Mouse (Mus musculus): ENCODE results near the gene Abtb2. TPM values are rescaled to one million over a fixed set of nuclear protein-coding genes. Genes with fewer than 3 reads are reported as not detected.
A peak's percentile ranks its signal among the peaks of the same experiment; 100 is the strongest.
"Not testable (repeated sequence)": the region's sequence is repeated elsewhere in the genome, so short reads cannot be mapped to it uniquely, and the experiment has no call there.

The Abtb2 gene
- total and polyA plus RNA-seq, 3 experiments, result 0.12 to 0.13 TPM; not detected in 1

DNA sequence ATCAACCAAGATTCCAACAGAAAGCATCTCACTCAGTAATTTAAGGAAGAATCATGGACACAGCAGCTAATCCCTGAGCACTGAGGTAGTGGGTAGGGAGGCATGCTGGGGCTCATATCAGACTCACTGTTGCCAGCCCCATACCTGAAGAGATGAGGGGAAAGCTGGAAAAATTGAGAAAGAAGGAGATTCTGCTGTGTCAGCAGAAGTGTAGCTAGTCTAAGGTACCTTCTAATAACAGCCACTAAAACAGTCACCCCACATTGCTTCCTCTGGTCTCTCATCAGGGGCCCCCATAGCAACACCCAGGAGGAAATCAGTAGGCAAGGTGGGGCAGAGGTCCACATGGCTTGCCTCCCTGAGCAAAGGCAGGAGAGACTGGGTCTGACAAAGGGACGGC, 40.5 kb upstream of the Abtb2 start:
- DNase-seq (ENCODE audit: low read depth, low spot score), result no peak
- no peak for TF ChIP-seq MXI1 (IDR thresholded peaks at IDR 0.05; ENCODE audit: low read depth, low read length)
- peak; percentile 54; the same call in 1 of the 2 replicates for TF ChIP-seq MAFK (IDR thresholded peaks at IDR 0.05; ENCODE audit: borderline replicate concordance, low read depth, low read length)
- no peak overlapping the region for H3K4me3 ChIP-seq (ENCODE audit: control insufficient read depth in 1 of 2, insufficient read depth in 1 of 2, low read depth in 2 of 2, low read length in 2 of 2)
- no peaks in the 10 kb centered on the region for H3K4me1 ChIP-seq (ENCODE audit: control insufficient read depth in 1 of 2, insufficient read depth in 2 of 2, low read length in 2 of 2)
- no peaks in the 10 kb centered on the region for H3K79me2 ChIP-seq (ENCODE audit: control insufficient read depth, insufficient read depth, low read length, poor library complexity)
- no peak overlapping the region for H3K9ac ChIP-seq (ENCODE audit: control insufficient read depth, low read depth, low read length, poor library complexity, severe bottlenecking)
- H3K36me3 ChIP-seq (ENCODE audit: control insufficient read depth in 1 of 2, insufficient read depth in 2 of 2, low read length in 2 of 2), result no peaks in the 10 kb centered on the region
- no peaks in the 10 kb centered on the region for H3K9me3 ChIP-seq (replicated peaks; ENCODE audit: insufficient read depth, low read length)
- H3K27ac ChIP-seq (ENCODE audit: control insufficient read depth, low read depth, low read length), result no peak overlapping the region
- H3K27me3 ChIP-seq (ENCODE audit: control insufficient read depth in 1 of 2, insufficient read depth in 2 of 2, low read length in 2 of 2), result peaks cover 3% of the 10 kb centered on the region in 2 experiments

DNA sequence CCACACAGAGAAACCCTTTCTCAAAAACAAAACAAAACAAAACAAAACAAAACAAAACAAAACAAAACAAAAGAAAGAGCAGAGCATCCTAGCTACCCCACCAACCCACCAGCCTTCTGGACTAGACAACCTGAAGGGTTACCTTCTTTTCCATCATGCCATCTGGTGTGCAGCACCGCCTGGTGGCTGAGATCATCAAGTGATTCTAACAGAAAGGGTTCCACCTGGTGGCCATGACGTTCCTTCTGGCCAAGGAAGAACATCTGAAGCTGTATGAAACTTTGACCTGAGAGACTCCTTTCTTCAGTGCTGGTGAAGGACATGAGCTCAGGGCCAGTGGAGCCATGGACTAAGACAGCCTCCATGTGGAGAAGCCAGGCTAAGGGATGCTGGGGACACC, 19.0 kb upstream of the Abtb2 start:
- no peak overlapping the region for H3K9ac ChIP-seq (ENCODE audit: control insufficient read depth, low read depth, low read length, poor library complexity, severe bottlenecking)
- H3K9me3 ChIP-seq (replicated peaks; ENCODE audit: insufficient read depth, low read length), result no peaks in the 10 kb centered on the region
- no peaks in the 10 kb centered on the region for H3K4me1 ChIP-seq (ENCODE audit: control insufficient read depth in 1 of 2, insufficient read depth in 2 of 2, low read length in 2 of 2)
- DNase-seq (ENCODE audit: low read depth, low spot score), result peak; percentile 81
- no peak overlapping the region for H3K27ac ChIP-seq (ENCODE audit: control insufficient read depth, low read depth, low read length)
- peaks cover 3% of the 10 kb centered on the region in 2 experiments for H3K27me3 ChIP-seq (ENCODE audit: control insufficient read depth in 1 of 2, insufficient read depth in 2 of 2, low read length in 2 of 2)
- H3K36me3 ChIP-seq (ENCODE audit: control insufficient read depth in 1 of 2, insufficient read depth in 2 of 2, low read length in 2 of 2), result no peaks in the 10 kb centered on the region
- no peak for TF ChIP-seq MXI1 (IDR thresholded peaks at IDR 0.05; ENCODE audit: low read depth, low read length)
- no peak for TF ChIP-seq POLR2AphosphoS5 (IDR thresholded peaks at IDR 0.05; ENCODE audit: borderline replicate concordance, low read depth, low read length)
- TF ChIP-seq SMC3 (IDR thresholded peaks at IDR 0.05; ENCODE audit: low read depth, low read length), result peak; percentile 100
- no peak for TF ChIP-seq HCFC1 (IDR thresholded peaks at IDR 0.05; ENCODE audit: low read depth, low read length)
- TF ChIP-seq MYB (IDR thresholded peaks at IDR 0.05; ENCODE audit: low read depth, low read length), result no peak
- 0 out of 2 replicates have a peak, but pooled peaks have one; percentile 62 for TF ChIP-seq JUND (IDR thresholded peaks at IDR 0.05; ENCODE audit: low read depth, low read length)
- TF ChIP-seq NELFE (IDR thresholded peaks at IDR 0.05; ENCODE audit: low read depth, low read length), result no peak; the same call in 1 of the 2 replicates
- peak; percentile 47 for TF ChIP-seq BHLHE40 (IDR thresholded peaks at IDR 0.05; ENCODE audit: borderline replicate concordance, low read depth, low read length)
- TF ChIP-seq UBTF (IDR thresholded peaks at IDR 0.05; ENCODE audit: borderline replicate concordance, insufficient read depth, low read depth, low read length), result no peak
- 0 out of 2 replicates have a peak, but pooled peaks have one; percentile 18 for TF ChIP-seq MYC (IDR thresholded peaks at IDR 0.05; ENCODE audit: low read depth, low read length)
- 0 out of 2 replicates have a peak, but pooled peaks have one; percentile 7 for TF ChIP-seq ELF1 (IDR thresholded peaks at IDR 0.05; ENCODE audit: low read depth, low read length)
- peak; percentile 84 to 100 (median 97) for TF ChIP-seq CTCF (IDR thresholded peaks at IDR 0.05 in 2 of 3, conservative IDR thresholded peaks at IDR 0.05 in 1 of 3; ENCODE audit: control insufficient read depth in 1 of 3, insufficient read depth in 1 of 3, low read depth in 2 of 3, low read length in 3 of 3, poor library complexity in 1 of 3, severe bottlenecking in 1 of 3)
- TF ChIP-seq ZC3H11A (IDR thresholded peaks at IDR 0.05; ENCODE audit: low read depth, low read length), result peak; percentile 100
- peak; percentile 64; the same call in 1 of the 2 replicates for TF ChIP-seq SIN3A (IDR thresholded peaks at IDR 0.05; ENCODE audit: low read length)
- TF ChIP-seq NRF1 (IDR thresholded peaks at IDR 0.05; ENCODE audit: insufficient read depth, low read depth, low read length, poor library complexity, severe bottlenecking), result no peak
- TF ChIP-seq TAL1 (IDR thresholded peaks at IDR 0.05; ENCODE audit: low read length), result no peak
- 0 out of 2 replicates have a peak, but pooled peaks have one; percentile 12 for TF ChIP-seq ZNF384 (IDR thresholded peaks at IDR 0.05; ENCODE audit: low read depth, low read length)
- TF ChIP-seq RAD21 (IDR thresholded peaks at IDR 0.05; ENCODE audit: low read depth, low read length), result peak; percentile 94
- no peak for TF ChIP-seq MEF2A (IDR thresholded peaks at IDR 0.05; ENCODE audit: extremely low read depth, insufficient replicate concordance, low read depth, low read length, poor library complexity, severe bottlenecking)
- H3K79me2 ChIP-seq (ENCODE audit: control insufficient read depth, insufficient read depth, low read length, poor library complexity), result no peaks in the 10 kb centered on the region
- H3K4me3 ChIP-seq (ENCODE audit: control insufficient read depth in 1 of 2, insufficient read depth in 1 of 2, low read depth in 2 of 2, low read length in 2 of 2), result no peak overlapping the region

DNA sequence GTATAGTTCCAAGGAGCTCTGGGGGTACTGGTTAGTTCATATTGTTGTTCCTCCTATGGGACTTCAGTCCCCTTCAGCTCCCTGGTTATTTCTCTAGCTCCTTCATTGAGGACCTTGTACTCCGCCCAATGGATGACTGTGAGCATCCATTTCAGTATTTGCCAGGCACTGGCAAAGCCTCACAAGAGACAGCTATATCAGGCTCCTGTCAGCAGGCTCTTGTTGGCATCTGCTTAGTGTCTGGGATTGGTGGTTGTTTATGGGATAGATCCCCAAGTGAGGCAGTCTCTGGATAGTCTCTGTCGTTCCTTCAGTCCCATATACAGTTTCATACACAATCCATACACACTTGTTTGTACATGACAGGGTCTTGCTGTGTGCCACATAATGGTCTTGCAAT, 15.8 kb upstream of the Abtb2 start:
- not testable (repeated sequence) for H3K79me2 ChIP-seq (ENCODE audit: control insufficient read depth, insufficient read depth, low read length, poor library complexity); DNase-seq (ENCODE audit: low read depth, low spot score); H3K36me3 ChIP-seq (ENCODE audit: control insufficient read depth in 1 of 2, insufficient read depth in 2 of 2, low read length in 2 of 2); H3K4me3 ChIP-seq (ENCODE audit: control insufficient read depth in 1 of 2, insufficient read depth in 1 of 2, low read depth in 2 of 2, low read length in 2 of 2); H3K27me3 ChIP-seq (ENCODE audit: control insufficient read depth in 1 of 2, insufficient read depth in 2 of 2, low read length in 2 of 2); H3K27ac ChIP-seq (ENCODE audit: control insufficient read depth, low read depth, low read length); H3K9ac ChIP-seq (ENCODE audit: control insufficient read depth, low read depth, low read length, poor library complexity, severe bottlenecking); H3K9me3 ChIP-seq (replicated peaks; ENCODE audit: insufficient read depth, low read length); H3K4me1 ChIP-seq (ENCODE audit: control insufficient read depth in 1 of 2, insufficient read depth in 2 of 2, low read length in 2 of 2)

Measured in MEL (cell line).